Mouse (Mus musculus): ENCODE results near the gene Plcb1.

Gene Plcb1

DNA sequence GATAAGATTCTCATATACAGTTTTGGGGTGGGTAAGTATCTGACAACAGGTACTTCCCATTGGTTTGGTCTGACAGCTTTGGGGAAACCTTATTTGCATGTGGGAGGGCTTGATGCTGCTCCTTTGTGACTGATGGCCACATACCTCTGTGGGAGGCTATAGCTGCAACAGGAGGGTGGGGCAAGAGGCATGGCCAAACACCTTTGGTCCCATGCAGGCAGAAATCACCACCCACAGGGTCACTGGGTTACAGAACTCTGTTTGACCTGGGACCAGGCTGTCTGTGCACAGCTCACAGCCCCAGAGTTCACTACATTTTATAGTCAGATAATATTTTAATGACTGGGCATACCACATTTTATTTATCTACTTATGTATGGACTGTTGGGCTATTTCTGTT, 281.6 kb downstream of the Plcb1 start:
- no peak for DNase-seq (ENCODE audit: low read depth, low spot score)

DNA sequence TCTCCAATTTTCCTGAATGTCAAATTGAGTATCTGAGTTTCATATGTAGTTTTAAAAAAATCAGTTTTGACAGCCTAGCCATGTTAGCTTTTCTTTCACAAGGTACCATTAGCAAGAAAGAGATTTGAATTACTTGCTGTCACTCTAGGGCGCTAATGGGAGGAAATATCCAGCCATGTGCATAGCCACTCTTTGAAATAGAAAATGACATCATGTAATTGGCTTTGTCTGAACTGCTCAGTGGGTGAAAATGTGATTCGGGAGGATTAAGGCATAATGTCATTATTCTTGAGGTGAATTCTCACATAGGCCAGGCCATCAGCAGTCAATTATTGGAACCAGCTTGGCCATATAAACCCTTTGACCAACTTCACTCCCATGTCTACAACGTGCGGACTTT, 285.5 kb downstream of the Plcb1 start:
- DNase-seq (ENCODE audit: low read depth, low spot score): no peak

DNA sequence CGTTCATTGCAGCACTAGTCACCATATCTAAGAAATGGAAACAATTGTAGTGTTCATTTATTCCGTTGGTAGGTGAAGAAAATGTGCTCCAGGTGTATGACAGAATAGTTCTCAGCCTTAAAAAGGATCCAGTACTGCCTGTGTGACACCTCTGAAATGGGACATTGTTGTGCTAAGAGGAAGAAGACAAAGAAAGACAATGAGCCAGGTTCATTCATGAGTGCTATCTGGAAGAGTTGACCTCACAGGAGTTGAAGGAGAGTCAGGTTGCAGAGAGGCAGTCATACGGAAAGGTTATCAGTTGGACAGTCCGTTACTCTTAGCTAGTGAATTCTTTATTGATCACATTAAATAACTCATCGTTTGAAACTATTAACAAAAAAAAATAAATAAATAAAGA, 286.6 kb downstream of the Plcb1 start:
- DNase-seq (ENCODE audit: low read depth, low spot score): no peak

DNA sequence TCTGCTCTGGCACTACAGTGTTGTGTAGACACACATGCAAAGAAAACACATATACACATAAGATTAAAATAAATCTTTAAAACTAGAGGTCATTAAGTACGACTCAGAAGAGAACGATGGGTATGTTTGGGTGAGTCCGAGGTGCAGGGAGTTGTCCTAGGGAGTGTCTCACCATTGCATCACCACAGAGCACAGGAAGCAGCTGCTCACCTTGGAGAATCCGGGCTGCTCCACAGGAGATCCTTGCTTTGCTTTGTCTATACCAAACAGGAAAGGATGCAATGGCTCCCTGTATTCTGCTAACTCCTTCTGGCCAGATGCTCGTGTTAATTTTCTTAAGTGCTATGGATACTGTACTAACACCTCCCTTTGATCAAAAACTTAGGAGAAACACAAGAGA, 287.1 kb downstream of the Plcb1 start:
- DNase-seq (ENCODE audit: low read depth, low spot score): no peak

DNA sequence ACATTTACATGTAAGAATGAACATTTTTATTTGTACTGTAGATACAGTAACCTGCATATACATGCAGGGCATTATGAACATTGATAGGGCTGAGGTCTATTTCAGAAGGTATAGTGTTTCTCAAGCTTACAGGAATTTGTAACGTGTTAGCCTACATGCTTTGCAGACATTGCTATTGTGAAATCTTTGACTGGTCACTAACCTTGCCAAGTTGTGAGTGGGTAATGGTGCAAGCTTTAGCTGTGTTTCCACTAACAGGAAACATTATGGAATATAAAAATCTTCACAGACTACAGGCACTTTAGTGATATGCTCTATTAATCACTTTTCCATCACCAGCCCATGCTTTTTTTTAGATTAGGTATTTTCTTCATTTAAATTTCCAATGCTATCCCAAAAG, 289.5 kb downstream of the Plcb1 start:
- no peak for DNase-seq (ENCODE audit: low read depth, low spot score)

DNA sequence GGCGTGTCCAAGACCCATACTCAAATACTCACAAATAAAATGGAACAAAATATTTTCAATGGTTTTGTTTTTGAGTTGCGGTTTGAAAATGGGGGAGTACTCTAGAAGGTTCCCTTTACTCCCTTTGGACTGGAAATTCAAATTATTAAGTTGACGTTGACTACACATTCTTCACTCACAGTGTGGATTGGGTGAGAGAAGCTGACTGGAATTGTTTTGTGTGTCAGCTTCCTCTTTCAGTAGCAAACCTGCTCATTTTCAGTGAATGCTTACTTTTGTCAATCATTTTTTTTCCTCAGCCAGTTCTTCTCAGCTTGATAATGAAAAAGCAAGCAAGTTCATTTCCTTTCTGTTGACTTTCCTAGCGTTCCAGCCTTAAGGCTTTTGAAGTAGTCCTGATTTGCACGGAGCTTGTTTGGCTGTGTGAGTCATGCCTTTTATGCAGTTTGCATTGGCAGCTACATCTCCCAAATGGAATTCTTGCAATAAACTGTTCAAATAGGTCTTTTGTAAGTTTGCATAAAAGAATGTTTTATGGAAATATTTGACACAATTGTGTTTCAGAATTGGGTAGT, 306.8 kb downstream of the Plcb1 start:
- DNase-seq (ENCODE audit: low read depth, low spot score): no peak

DNA sequence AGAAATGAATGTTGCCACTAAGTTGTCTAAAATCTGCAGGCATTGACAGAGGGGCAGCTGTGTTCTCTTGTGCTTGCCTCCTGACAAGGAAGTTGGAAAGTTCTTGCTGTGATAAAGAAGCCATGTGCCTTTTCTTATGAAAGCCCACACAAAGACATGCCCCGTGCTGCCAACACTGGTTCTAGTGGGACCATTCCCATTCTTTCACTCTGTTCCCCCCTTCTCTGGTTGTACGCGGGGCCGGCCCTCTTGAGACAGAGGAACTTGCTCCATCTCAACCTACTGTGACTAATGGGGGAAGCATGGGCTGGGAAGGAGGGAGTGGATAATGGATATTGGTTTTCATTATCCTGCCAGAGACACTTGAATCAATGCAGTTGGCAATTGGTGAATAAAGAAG, 315.4 kb downstream of the Plcb1 start:
- DNase-seq (ENCODE audit: low read depth, low spot score): no peak

DNA sequence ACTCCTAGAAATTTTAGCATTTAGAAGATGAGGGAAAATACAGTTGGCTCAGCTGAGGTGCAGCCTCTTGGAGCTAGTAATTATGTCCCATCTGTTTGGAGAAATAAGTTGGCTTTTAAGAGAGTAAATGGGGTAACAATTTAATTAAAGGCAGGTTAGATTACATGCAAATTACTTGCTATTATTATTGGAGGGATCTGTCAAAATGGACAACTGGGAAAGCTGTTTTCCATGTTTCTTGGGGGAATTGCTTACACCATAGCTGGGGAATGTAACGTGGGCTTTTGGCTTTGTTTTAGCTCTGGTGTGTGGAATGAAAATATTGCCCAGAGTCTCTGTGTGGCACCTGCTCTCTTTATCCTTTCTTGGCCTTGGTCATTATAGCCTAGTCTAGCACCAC, 316.1 kb downstream of the Plcb1 start:
- no peak for DNase-seq (ENCODE audit: low read depth, low spot score)

DNA sequence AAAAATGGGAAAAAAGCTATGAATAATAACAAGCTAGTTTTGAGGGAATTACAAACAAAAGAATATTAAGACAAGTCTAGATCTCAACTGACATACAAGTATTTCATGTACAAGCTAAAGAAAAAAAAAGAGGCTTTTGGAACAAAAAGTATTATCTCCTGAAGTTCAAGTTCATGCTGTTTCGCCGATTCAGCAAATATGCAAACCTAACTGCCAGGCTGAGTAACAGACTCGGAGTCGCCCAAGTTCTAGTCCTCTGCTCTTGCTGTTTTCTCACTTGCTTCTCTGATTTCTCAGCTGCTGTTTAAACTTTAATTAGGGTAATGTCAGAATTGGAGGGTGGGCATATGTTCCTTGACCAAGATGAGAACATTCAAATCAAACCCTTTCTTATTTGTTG, 320.8 kb downstream of the Plcb1 start:
- DNase-seq (ENCODE audit: low read depth, low spot score): no peak

DNA sequence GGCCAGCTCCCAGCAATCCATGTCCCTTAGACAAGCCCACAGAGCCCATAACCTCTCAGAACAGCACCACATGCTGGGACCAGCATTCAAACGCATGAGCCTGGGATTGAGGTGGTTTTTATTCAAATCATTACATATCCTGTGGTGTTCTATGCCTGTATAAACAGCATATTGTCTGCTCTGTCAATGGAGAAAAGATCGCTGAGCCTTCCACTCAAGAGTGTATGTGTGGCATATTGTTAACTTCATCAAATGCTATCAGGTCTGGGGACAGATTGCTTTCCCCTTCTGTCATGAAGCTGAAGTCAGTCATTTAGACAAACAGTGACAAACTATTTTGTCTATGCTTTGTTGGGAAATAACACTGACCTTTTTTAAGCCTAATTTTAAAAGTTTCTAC, 322.7 kb downstream of the Plcb1 start:
- no peak for DNase-seq (ENCODE audit: low read depth, low spot score)

DNA sequence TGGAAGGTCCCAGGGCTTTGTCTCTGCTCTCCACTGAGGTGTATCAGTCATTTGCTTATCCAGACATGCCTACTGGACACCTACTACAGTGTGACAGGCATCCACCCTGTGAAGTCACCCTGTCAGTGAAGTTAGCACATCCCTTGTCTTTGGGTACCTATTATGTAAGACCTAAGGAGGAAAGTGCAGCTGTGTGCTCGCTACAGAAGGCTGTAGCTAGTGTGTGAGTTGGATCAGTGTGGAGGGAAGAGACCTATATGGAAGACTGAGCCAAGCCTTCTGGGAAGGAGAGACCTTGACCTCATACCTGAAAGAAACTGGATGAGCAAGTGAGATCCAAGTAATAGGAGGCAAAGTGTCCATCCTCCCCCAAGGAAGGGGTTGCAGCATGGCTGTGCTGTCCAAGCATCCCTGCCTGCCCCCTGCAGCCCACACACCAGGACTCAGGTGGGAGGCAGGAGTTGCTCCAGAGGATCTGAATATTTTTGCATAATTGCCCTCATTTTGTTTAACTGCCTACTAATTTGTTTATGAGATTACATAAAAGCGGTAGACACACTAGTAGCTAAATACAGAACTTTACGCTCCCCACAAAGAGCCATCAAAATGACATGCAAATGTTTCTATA, 328.7 kb downstream of the Plcb1 start:
- no peak for DNase-seq (ENCODE audit: low read depth, low spot score)

DNA sequence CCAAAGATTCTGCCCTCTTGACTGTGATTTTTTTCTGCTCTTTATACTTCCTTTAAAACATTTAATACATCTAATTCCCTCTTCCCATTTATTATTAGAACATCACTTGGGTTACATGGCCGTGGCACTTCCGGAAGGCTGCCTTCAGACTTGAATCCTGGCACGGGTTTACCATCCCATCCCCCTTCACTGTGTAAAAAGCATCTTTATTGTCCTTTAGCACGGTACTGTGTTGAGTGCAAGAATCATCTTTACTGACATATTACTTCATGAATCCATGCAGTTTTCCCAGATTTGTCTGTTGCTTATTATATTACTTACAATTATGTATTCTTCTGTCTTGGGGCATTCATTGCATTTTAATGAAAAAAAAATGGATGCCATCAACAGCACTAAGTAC, 337.2 kb downstream of the Plcb1 start:
- DNase-seq (ENCODE audit: low read depth, low spot score): no peak

DNA sequence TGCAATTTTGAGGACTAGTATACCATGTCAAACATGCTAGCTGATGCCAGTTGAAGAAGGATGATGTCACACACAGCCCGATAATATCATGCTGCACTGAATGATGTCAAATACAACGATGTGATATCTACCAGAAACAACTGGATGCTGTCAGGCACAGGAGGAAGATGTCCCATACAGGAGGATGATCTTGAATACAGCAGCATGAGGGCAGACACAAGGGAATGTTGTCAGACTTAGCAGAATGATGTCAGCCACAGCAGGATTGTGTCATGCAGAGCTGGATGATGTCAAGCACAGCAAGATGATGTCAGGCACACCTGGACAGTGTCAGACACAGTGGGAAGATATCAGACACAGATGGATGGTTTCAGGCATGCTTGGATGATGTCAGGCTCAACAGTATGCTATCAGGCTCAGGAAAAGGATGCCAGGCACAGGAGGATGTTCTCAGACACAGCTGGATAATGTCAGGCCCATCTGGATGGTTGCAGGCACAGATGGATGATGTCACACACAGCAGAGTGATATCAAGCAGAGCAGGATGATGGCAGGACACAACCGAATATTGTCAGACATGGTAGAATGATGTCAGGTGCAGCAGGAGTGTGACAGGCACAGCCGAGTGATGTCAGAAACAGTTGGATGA, 338.0 kb downstream of the Plcb1 start:
- no peak for DNase-seq (ENCODE audit: low read depth, low spot score)

DNA sequence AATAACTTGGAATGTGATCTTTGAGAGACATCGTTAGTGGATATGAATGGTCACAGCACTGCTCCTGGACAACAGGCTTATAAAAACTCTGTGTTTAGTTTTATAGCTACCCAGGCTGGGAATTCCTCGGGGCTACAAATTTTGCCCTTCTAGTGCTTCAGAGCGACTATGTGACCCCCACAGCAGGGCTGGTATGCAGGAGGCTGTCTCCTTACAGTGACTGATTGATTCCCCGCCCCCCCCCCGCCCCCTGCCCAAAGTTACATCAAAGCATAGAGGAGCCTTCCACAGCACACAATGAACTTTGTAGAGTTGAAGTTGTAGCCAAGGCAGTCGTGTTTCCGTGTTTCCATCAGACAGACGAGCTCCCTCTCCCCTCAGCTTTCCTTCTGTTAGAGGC, 354.7 kb downstream of the Plcb1 start:
- no peak for DNase-seq (ENCODE audit: low read depth, low spot score)

DNA sequence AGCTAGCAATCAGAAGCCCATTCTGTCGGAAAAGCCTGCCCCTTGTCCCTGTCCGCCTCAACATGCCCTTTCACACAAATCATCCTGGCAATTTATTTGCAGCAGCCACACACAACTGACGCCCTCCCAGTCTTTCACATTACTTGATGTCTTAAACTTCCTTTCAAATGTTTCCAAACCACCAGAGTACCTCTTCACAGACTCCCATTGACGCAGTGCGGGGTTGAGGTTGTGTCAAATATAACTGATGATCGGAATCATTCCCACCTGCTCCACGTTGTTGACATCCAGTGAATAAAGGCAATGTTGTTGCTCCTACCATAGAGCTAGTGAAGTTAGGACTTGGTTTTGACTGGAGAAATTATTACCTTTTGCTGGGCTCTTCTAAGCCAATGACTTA, 366.4 kb downstream of the Plcb1 start:
- no peak for DNase-seq (ENCODE audit: low read depth, low spot score)

DNA sequence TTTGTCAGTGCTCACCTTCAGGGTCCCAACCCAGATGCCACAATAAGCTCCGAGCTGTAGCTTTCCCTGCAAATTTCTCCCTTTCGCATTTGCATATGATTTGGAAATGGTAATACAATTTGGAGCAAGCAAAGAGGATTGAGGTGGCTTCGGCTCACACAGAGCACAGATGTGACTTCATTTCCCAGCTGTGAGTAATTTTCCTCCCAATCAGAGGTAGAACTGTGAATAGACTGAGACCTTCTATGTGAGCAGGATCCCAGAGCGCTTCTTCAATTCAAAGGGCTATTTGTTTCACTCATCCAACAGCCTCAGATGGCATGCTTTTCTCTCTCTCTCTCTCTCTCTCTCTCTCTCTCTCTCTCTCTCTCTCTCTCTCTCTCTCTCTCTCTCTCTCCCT, 367.4 kb downstream of the Plcb1 start:
- DNase-seq (ENCODE audit: low read depth, low spot score): no peak

DNA sequence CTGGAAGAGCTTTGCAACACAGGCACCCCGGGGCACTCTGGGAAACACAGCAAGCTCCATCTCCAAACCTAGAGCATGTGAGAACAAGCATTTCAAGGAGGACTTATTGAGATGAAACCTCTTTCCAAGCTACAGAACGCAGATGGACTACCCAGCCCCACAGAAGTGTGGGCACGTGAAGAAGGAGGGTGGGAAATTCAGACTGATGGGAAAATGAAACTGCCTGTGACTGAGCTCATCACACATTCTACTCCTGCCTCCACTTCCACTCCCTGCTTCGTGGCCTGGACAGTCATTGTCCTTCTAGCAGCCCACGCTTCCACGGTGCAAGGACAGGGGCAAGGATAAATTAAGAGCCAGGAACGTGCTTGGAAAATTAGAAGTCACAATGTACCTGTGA, 370.2 kb downstream of the Plcb1 start:
- no peak for DNase-seq (ENCODE audit: low read depth, low spot score)

DNA sequence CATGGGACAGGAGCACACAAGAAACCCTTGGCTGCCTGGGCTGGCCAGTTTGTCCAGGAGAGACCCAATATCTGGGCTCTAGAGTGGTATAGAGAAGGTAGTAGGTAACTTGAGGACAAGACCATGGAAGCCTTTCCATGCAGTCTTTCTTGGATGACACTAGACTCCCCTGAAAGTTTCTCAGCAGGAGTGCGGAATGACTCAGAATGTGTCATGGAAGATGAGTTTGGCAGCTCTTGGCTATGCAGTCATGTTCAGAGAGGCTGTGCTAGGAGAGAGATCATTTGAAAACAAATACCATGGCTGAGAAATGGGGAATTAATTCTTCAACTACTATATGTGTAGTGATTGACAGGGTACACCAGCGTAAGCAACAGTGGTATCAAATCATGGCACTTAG, 372.1 kb downstream of the Plcb1 start:
- DNase-seq (ENCODE audit: low read depth, low spot score): no peak

DNA sequence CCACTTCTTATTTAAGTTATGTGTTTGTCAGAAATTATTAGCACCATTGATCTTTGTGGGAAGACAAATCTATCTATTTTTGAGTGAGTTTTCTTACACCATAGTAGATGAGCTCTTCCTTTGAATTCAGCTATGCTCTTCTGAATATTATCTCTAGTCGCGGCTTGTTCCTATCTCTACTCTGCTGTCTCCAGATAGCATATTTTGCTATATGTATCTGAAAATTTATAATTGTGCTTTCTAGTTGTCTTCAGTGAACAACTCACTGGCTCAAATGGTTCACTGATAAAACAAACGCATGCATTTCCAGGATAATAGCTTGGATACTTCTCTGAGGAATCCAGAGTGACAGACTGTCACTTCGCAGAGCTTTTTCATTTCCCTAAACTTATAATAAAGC, 375.8 kb downstream of the Plcb1 start:
- no peak for DNase-seq (ENCODE audit: low read depth, low spot score)

DNA sequence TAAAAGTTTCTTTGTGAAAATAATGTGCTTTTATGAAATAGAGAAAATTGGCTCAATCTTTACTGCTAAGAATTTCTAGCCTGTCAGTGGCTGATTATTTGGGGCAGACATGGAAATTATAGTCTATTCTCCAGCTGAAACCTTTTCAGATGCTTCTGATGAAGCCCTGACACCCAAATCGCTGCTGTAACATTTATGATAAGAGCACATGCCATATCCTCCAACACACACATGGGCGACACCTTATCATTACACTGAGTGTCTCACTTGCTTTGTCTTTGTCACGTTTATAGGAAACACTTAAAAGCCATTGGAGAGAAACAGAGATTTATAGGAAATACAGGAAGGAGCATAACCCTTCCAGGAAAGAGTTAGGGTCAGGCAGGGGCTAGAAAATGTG, 379.6 kb downstream of the Plcb1 start:
- no peak for DNase-seq (ENCODE audit: low read depth, low spot score)

DNA sequence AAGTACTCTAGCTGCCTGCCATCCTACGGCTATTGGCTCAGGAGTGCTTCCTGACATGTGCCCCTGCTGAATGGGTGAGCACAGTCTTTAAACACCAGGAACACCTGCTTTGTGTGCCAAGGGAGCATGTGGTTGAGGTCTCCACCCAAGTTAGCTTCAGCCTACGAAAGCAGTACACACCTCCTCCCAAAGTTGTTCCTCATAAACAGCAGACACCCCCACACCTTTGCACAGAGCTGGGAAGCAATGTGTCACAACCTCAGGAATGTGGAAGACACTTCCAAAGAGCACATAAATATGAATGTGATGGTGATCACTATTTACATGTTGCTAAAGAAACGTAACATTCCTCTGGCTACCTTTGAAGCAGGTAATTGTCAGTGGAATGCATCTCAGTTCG, 389.7 kb downstream of the Plcb1 start:
- DNase-seq (ENCODE audit: low read depth, low spot score): no peak

DNA sequence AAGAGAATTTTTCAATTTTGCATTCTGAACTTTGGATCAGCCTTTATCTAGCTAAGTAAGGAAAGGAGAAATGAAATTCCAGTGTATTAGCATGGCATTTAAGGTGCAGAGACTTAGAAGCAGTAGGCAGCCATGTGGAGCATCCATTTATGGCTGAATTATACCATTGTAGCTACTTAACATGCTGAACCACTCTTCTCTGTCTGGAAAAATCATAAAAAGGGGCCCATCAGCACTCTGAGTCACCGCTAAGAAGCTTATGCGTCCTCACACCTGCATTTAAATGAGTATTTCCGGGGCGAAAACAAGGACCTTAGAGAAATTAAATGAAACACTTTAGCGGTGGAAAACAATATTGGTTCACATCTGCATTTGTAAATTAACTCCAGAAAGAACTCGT, 401.8 kb downstream of the Plcb1 start:
- DNase-seq (ENCODE audit: low read depth, low spot score): no peak

DNA sequence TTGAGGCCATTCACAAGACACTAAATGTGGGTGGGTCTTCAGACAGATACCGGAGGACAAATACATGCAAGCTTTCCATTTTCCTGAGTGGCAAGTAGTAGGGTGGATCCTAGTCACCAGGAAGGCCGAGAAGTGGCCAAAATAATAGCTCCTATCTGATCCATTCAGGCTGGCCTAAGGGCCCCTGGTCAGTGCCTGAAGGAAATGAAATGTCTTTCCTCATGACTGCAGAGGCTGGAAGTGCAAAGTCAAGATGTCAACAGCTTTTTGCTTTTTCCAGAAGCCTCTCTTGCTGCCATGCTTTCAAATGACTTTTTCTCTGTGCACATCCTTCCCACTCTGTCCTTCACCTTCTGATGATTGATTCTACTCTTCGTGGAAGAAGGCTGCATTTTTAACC, 415.0 kb downstream of the Plcb1 start:
- no peak for DNase-seq (ENCODE audit: low read depth, low spot score)

DNA sequence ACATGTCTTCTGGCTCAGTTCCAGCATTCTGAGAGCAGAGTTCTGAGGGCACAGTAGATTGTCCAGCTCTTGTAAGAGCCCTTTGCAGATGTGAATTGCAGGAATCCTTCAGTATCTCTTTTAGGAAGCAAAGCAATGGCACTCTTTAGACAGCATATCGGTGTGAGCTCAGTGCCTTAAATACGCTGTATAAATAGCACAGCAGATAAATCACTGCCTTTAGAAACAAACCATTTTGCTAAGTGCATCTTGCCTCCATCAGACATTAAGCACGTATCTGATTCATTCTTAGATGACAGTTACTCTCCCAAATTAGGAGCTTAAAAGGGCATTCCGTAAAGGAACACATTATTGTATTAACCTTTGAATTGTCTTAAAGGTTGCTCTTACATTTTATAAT, 416.5 kb downstream of the Plcb1 start:
- no peak for DNase-seq (ENCODE audit: low read depth, low spot score)

Measured in CD4-positive, CD25-positive, alpha-beta regulatory T cell, adult 2 months (primary cell).